Mouse (Mus musculus) G1E (cell line): Measurements from ENCODE around the gene Lect2.

Experiments
- CTCF ChIP-seq: IDR thresholded peaks from 2 replicates; pipeline ENCODE4 v1.5.1; 2012; ENCODE audit warnings: low read depth, low read length, inconsistent platforms, mixed read lengths
- GATA1 ChIP-seq: IDR thresholded peaks from 2 replicates; pipeline ENCODE4 v1.6.1; 2012; ENCODE audit warnings: borderline replicate concordance, low read length, inconsistent platforms, mixed read lengths

GRCm38 (mm10) chr13:56529685-56530084 lies 18.6 kb downstream of the Lect2 start:
- TF ChIP-seq GATA1 (no peak), CTCF (no peak)
